Mouse (Mus musculus) stomach, postnatal 0 days (tissue): Measurements from ENCODE around the gene Dnah12.

ENCODE experiments used
- CTCF ChIP-seq: IDR thresholded peaks from 2 replicates; pipeline ENCODE4 v1.5.1; 2016; ENCODE audit warnings: antibody characterized with exemption, low read depth, mild to moderate bottlenecking, moderate library complexity
- EP300 ChIP-seq: optimal IDR thresholded peaks from 2 replicates; pipeline ENCODE3; 2016; ENCODE audit warnings: antibody characterized with exemption

DNA sequence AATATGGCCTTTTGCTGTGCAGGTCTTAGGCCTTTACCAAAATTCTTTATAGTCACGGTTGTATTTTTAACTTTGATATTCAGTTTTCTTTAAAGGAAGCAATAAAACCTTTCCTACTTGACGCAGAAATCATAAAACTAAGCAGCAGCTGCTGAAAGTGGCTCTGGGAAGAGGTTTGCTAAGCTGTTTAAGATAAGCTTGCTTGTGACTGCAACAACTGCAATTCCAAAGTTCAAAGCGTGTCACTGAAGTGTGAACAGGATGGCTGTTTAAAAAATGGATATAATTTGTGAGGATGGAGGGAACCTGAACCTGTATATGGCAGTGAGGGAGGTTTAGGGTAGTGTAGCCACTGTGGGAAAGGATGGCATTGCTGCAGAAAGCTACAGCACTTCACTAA, 31.1 kb upstream of the Dnah12 start:
- no peak for TF ChIP-seq CTCF
- TF ChIP-seq EP300, result no peak
